Mouse (Mus musculus): ENCODE results near the gene Rcc1l. TPM values are rescaled to one million over a fixed set of nuclear protein-coding genes. Genes with fewer than 3 reads are reported as not detected.

Rcc1l gene
- polyA plus RNA-seq, 1 experiment from 2014 or later: 10.2 TPM

DNA sequence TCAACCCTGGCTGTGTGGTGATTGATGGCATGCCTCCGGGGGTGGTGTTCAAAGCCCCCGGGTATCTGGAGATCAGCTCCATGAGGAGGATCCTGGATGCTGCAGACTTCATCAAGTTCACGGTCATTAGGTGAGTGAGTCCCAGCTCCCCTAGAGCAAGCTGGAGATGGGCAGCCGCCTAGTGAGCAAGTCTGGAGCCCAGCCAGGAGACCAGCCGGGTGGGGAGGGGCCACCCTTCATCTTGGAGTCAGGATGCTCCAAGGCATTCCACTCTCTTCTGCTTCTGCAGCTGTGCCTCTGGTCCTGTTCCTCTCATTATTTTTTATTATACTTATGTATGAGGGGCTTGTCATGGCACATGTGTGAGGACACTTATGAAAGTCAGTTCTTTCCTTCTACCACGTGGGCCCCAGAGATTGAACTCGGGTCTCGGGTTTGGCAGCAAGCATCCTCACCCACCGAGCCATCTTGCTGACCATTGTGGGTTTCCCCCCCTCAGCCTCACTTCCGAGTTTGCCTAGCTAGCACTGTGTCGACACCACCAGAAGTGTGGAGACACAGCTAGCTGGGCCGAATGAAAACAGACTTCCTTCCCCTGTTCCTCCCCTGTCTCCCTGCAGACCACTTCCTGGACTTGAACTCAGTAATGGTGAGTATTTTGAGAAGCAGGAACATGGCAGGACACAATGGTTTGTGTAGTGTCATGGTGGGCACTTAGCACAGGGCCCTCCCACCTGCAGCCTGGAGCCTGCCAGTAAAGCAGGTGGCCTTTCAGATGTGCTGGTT is 37.6 kb upstream of the Rcc1l start:
- H3K27ac ChIP-seq (ENCODE audit: low read depth): peak overlapping the region; percentile 63
- 0 out of 2 replicates have a peak, but pooled peaks cover 8% of the 10 kb centered on the region for H3K4me1 ChIP-seq (ENCODE audit: insufficient read depth)
- no peak overlapping the region for H3K4me2 ChIP-seq (ENCODE audit: low read depth, low read length)

DNA sequence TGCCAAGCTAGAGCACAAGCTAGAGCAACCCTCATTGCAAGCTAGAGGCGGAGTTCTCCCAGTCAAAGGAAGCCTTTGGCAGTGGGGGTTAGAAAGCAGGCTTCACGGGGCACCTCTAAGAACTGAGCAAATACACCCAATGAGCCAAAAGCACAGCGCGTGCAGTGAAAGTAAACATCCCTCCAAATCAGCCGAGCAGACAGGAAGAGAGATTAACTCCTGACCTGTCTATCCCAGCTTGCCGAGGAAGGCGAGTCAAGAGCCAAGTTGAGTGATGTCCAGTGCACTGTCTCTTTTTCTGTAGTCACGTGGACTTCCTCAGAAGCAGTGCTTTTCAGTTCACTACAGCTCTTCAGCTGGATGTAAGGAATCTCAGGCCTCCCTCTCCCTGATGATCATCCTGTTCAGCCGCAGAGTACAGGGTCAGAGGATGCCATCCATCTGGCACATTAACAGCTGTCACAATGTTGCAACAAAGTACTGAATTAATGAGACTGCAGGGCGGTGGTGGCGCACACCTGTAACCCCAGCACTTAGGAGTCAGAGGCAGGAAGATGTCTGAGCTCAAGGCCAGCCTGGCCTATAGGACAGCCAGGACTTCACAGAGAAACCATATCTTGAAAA is 33.5 kb upstream of the Rcc1l start:
- H3K4me2 ChIP-seq (ENCODE audit: low read depth, low read length): peak overlapping the region; percentile 13; the same call in 1 of the 2 replicates
- H3K27me3 ChIP-seq (ENCODE audit: insufficient read depth, low read length): no peaks in the 10 kb centered on the region
- 37% methylated on average over 11 of the region's 11 CpGs for WGBS (ENCODE audit: insufficient replicate concordance)
- H3K27ac ChIP-seq (ENCODE audit: low read depth): peak overlapping the region; percentile 60
- 0 out of 2 replicates have a peak, but pooled peaks cover 8% of the 10 kb centered on the region for H3K4me1 ChIP-seq (ENCODE audit: insufficient read depth)
- ATAC-seq (peak; percentile 80), DNase-seq (peak; percentile 52)
- TF ChIP-seq EP300 (IDR thresholded peaks at IDR 0.05; ENCODE audit: low read depth): no peak
- TF ChIP-seq CTCF (IDR thresholded peaks at IDR 0.05; ENCODE audit: low read depth): no peak
- H3K9me3 ChIP-seq (ENCODE audit: low read length): no peaks in the 10 kb centered on the region
- H3K9ac ChIP-seq (replicated peaks): no peak overlapping the region
- no peaks in the 10 kb centered on the region for H3K36me3 ChIP-seq (replicated peaks; ENCODE audit: insufficient read depth, low read length)
- no peak overlapping the region for H3K4me3 ChIP-seq (ENCODE audit: low read depth, low read length)

More for the DNA sequence above, 37.6 kb upstream of the Rcc1l start:
- Histone ChIP-seq H3K27me3 (ENCODE audit: insufficient read depth, low read length) (no peaks in the 10 kb centered on the region), H3K9ac (replicated peaks) (no peak overlapping the region), H3K4me3 (ENCODE audit: low read depth, low read length) (no peak overlapping the region), H3K36me3 (replicated peaks; ENCODE audit: insufficient read depth, low read length) (no peaks in the 10 kb centered on the region; the same call in 1 of the 2 replicates), H3K9me3 (ENCODE audit: low read length) (no peaks in the 10 kb centered on the region; the same call in 1 of the 2 replicates)
- ATAC-seq (peak; percentile 58), DNase-seq (peak; percentile 59)
- WGBS (ENCODE audit: insufficient replicate concordance): 41% methylated on average over 12 of the region's 12 CpGs
- TF ChIP-seq CTCF (IDR thresholded peaks at IDR 0.05; ENCODE audit: low read depth): no peak
- 0 out of 2 replicates have a peak, but pooled peaks have one; percentile 11 for TF ChIP-seq EP300 (IDR thresholded peaks at IDR 0.05; ENCODE audit: low read depth)

DNA sequence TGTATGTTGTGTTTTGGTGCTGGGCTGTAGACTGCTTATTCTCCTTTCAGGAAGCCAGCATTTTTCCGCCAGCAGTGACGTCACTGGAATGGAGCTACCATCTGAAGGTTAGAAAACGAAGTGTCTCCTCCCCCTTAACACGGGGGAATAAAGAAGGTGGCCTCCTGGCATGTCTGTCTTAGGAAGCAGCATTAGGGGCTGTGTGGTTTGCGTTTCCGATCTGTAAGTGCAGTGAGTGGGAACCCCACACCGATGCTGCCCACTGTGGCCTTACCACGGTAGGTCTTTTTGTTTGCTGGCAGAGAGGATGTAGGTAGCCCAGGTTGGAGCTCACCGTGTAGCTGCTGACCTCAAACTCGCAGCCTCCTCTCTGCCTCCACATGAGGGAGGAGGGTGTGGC is 30.1 kb upstream of the Rcc1l start:
- Histone ChIP-seq H3K9me3 (ENCODE audit: low read length) (no peaks in the 10 kb centered on the region), H3K4me3 (ENCODE audit: low read depth, low read length) (no peak overlapping the region), H3K9ac (replicated peaks) (no peak overlapping the region), H3K4me2 (ENCODE audit: low read depth, low read length) (no peak overlapping the region), H3K27ac (ENCODE audit: low read depth) (no peak overlapping the region), H3K4me1 (ENCODE audit: insufficient read depth) (0 out of 2 replicates have a peak, but pooled peaks cover 4% of the 10 kb centered on the region), H3K27me3 (ENCODE audit: insufficient read depth, low read length) (no peaks in the 10 kb centered on the region), H3K36me3 (replicated peaks; ENCODE audit: insufficient read depth, low read length) (no peaks in the 10 kb centered on the region)
- no peak for DNase-seq
- TF ChIP-seq CTCF (IDR thresholded peaks at IDR 0.05; ENCODE audit: low read depth): no peak
- TF ChIP-seq EP300 (IDR thresholded peaks at IDR 0.05; ENCODE audit: low read depth): no peak
- ATAC-seq: no peak
- 42% methylated on average over 10 of the region's 10 CpGs for WGBS (ENCODE audit: insufficient replicate concordance)

DNA sequence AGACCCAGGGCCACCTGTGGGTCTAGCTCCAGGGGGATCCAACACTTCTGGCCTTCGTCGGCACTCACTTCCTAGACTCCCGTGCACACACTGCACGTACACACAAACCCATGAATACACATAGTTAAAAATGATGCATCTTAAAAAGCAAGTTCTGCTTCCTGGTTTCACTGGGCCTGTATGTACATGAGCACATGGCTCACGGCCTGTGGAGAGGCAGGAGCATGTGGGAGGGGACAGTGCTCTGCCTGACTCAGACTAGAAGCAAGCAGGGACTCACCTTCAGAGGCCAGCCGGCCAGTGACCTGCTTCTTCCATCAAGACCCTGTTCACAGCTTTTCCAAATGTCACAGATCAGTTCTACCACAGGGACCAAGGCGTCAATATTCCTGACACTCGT is 17.1 kb upstream of the Rcc1l start:
- Histone ChIP-seq H3K9ac (replicated peaks) (no peak overlapping the region), H3K36me3 (replicated peaks; ENCODE audit: insufficient read depth, low read length) (peaks cover 13% of the 10 kb centered on the region; the same call in 1 of the 2 replicates), H3K4me3 (ENCODE audit: low read depth, low read length) (no peak overlapping the region), H3K27ac (ENCODE audit: low read depth) (no peak overlapping the region), H3K9me3 (ENCODE audit: low read length) (no peaks in the 10 kb centered on the region), H3K27me3 (ENCODE audit: insufficient read depth, low read length) (no peaks in the 10 kb centered on the region), H3K4me1 (ENCODE audit: insufficient read depth) (no peaks in the 10 kb centered on the region), H3K4me2 (ENCODE audit: low read depth, low read length) (no peak overlapping the region)
- WGBS (ENCODE audit: insufficient replicate concordance): 82% methylated on average over 8 of the region's 8 CpGs
- no peak for DNase-seq
- ATAC-seq: no peak
- TF ChIP-seq EP300 (IDR thresholded peaks at IDR 0.05; ENCODE audit: low read depth): no peak
- TF ChIP-seq CTCF (IDR thresholded peaks at IDR 0.05; ENCODE audit: low read depth): no peak

DNA sequence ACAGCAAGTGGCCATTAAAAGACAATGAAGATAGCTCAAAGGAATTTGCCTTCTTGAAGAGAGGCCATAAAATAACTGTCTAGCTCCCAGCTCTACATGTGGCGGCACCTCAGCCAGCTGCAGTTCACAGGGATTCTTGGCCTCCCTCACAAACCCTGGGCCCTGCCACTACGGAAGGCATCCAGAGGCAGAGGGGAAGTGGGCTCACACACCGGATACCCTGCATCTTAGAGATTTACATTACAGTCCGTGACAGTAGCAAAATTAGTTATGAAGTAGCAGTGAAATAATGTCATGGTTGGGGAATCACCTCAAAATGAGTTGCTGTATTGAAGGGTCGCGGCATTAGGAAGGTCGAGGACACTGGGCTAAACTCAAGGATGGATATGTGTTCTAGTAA is 12.0 kb upstream of the Rcc1l start:
- Histone ChIP-seq H3K4me1 (ENCODE audit: insufficient read depth) (peaks cover 4% of the 10 kb centered on the region; the same call in 1 of the 2 replicates), H3K9me3 (ENCODE audit: low read length) (no peaks in the 10 kb centered on the region), H3K27me3 (ENCODE audit: insufficient read depth, low read length) (no peaks in the 10 kb centered on the region), H3K4me2 (ENCODE audit: low read depth, low read length) (no peak overlapping the region), H3K9ac (replicated peaks) (no peak overlapping the region), H3K27ac (ENCODE audit: low read depth) (no peak overlapping the region), H3K36me3 (replicated peaks; ENCODE audit: insufficient read depth, low read length) (0 out of 2 replicates have a peak, but pooled peaks cover 2% of the 10 kb centered on the region), H3K4me3 (ENCODE audit: low read depth, low read length) (no peak overlapping the region)
- TF ChIP-seq EP300 (IDR thresholded peaks at IDR 0.05; ENCODE audit: low read depth) (no peak), CTCF (IDR thresholded peaks at IDR 0.05; ENCODE audit: low read depth) (no peak)
- ATAC-seq (no peak), DNase-seq (no peak)
- 51% methylated on average over 7 of the region's 7 CpGs for WGBS (ENCODE audit: insufficient replicate concordance)
